Mouse (Mus musculus): Measurements from ENCODE around the gene Cpt2. TPM values are rescaled to one million over a fixed set of nuclear protein-coding genes. Genes with fewer than 3 reads are reported as not detected.

The Cpt2 gene
- polyA plus RNA-seq, 1 experiment: 21.9 TPM

DNA sequence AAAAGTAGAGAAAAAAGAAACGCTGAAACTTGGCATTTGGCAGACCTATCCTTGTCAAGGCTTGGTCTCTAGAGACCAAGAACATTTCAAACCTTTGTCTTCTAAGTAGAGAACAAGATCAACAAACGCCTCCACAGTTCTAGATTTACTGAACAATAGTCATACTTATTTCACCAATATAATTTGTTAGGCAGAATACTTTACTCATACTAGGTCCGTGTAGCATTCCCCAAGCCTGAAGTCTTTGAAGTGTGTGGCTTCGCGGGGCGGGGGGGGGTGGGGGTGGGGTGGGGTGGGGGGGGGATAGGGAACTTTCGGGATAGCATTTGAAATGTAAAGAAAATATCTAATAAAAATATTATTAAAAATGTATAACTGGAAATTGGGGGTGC lies 389 bp upstream of the Cpt2 start:
- Histone ChIP-seq H3K4me3 (ENCODE audit: extremely low read depth, insufficient read depth, insufficient read length) (peak overlapping the region; percentile 94; the same call in 1 of the 2 replicates), H3K36me3 (ENCODE audit: control insufficient read depth, insufficient read depth, low read length) (no peaks in the 10 kb centered on the region), H3K4me1 (ENCODE audit: control insufficient read depth, insufficient read depth, insufficient read length) (no peaks in the 10 kb centered on the region), H3K27ac (ENCODE audit: insufficient read depth, low read length) (no peak overlapping the region), H3K27me3 (ENCODE audit: control insufficient read depth, insufficient read depth, low read length) (no peaks in the 10 kb centered on the region)
- no peak for DNase-seq (ENCODE audit: low read depth in 1 of 2, low spot score in 2 of 2)
- 34% methylated on average over 7 of the region's 7 CpGs for WGBS
- no peak for TF ChIP-seq POLR2A (IDR thresholded peaks at IDR 0.05; ENCODE audit: low read depth, low read length)
- TF ChIP-seq CTCF (IDR thresholded peaks at IDR 0.05; ENCODE audit: extremely low read depth, insufficient read depth, insufficient read length, insufficient replicate concordance): no peak

DNA sequence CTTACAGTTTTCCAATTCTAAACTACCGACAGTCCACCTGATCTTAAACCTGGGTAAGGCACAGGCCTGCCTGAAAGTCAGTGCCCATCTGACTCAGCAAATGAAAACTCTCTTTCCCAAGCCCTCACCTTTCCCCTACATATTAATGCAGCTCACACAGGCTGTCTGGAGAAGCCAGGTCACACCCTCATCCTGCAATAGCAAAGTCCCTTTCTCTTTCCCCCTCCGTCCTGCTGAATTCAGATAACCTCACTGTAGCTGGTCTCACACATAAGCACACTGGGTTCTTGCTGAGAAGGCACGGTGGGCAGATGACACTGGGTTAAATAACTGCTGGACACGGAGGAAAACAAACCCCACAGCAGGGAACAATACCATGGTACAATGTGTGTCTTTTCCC lies 1.5 kb downstream of the Cpt2 start:
- H3K27me3 ChIP-seq (ENCODE audit: control insufficient read depth, insufficient read depth, low read length): no peaks in the 10 kb centered on the region
- 56% methylated on average over 4 of the region's 4 CpGs for WGBS
- DNase-seq (ENCODE audit: low read depth in 1 of 2, low spot score in 2 of 2): no peak
- no peak for TF ChIP-seq CTCF (IDR thresholded peaks at IDR 0.05; ENCODE audit: extremely low read depth, insufficient read depth, insufficient read length, insufficient replicate concordance)
- TF ChIP-seq POLR2A (IDR thresholded peaks at IDR 0.05; ENCODE audit: low read depth, low read length): no peak
- H3K4me3 ChIP-seq (ENCODE audit: extremely low read depth, insufficient read depth, insufficient read length): no peak overlapping the region
- H3K27ac ChIP-seq (ENCODE audit: insufficient read depth, low read length): no peak overlapping the region
- H3K36me3 ChIP-seq (ENCODE audit: control insufficient read depth, insufficient read depth, low read length): no peaks in the 10 kb centered on the region
- H3K4me1 ChIP-seq (ENCODE audit: control insufficient read depth, insufficient read depth, insufficient read length): no peaks in the 10 kb centered on the region

DNA sequence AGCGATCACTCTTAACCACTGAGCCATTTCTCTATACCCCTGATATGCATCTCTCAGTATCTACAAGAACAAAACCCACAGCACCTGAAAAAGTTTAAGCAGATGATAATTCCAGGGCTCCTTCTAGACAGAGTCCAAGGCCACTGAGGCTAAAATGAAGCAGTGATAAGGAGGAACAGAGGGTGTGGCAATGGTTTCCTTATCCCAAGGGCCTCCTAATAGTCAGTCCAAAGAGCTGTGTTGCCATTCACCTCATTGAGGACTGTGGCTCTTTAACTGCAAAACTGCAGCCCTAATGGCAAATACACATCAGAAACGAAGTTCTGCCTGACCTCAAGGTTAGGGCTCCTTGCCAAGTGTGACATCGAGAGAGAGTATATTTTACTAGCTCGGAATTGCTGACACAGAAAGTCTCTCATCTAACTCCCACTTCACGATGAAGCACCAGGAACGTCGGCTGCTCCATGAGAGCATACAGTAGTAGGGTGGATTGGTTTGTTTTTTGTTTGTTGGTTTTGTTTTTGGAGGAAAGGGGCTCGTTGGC lies 2.2 kb downstream of the Cpt2 start:
- no peak overlapping the region for H3K27ac ChIP-seq (ENCODE audit: insufficient read depth, low read length)
- WGBS: 68% methylated on average over 8 of the region's 8 CpGs
- no peaks in the 10 kb centered on the region for H3K36me3 ChIP-seq (ENCODE audit: control insufficient read depth, insufficient read depth, low read length)
- DNase-seq (ENCODE audit: low read depth in 1 of 2, low spot score in 2 of 2): no peak
- no peaks in the 10 kb centered on the region for H3K4me1 ChIP-seq (ENCODE audit: control insufficient read depth, insufficient read depth, insufficient read length)
- no peak for TF ChIP-seq POLR2A (IDR thresholded peaks at IDR 0.05; ENCODE audit: low read depth, low read length)
- TF ChIP-seq CTCF (IDR thresholded peaks at IDR 0.05; ENCODE audit: extremely low read depth, insufficient read depth, insufficient read length, insufficient replicate concordance): no peak
- no peaks in the 10 kb centered on the region for H3K27me3 ChIP-seq (ENCODE audit: control insufficient read depth, insufficient read depth, low read length)
- H3K4me3 ChIP-seq (ENCODE audit: extremely low read depth, insufficient read depth, insufficient read length): no peak overlapping the region

DNA sequence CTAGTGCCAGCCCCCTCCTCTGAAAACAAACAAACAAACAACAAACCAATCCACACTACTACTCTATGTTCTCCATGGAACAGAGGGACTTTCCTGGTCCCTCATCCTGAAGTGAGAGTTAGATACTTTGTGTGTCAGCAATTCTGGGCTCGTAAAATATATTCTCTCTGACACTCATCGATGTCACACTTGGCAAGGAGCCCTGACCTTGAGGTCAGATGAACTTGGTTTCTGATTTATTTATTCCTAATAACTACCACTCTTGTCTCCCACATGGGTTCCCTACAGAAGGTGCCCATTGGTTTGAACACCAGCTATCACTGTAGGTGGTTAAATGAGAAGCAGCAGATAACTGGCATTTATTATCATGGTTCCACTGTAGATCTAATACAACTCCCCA lies 3.1 kb downstream of the Cpt2 start:
- TF ChIP-seq POLR2A (IDR thresholded peaks at IDR 0.05; ENCODE audit: low read depth, low read length): no peak
- no peak for TF ChIP-seq CTCF (IDR thresholded peaks at IDR 0.05; ENCODE audit: extremely low read depth, insufficient read depth, insufficient read length, insufficient replicate concordance)
- Histone ChIP-seq H3K4me3 (ENCODE audit: extremely low read depth, insufficient read depth, insufficient read length) (no peak overlapping the region), H3K27ac (ENCODE audit: insufficient read depth, low read length) (no peak overlapping the region), H3K4me1 (ENCODE audit: control insufficient read depth, insufficient read depth, insufficient read length) (no peaks in the 10 kb centered on the region), H3K27me3 (ENCODE audit: control insufficient read depth, insufficient read depth, low read length) (no peaks in the 10 kb centered on the region), H3K36me3 (ENCODE audit: control insufficient read depth, insufficient read depth, low read length) (no peaks in the 10 kb centered on the region)
- no peak for DNase-seq (ENCODE audit: low read depth in 1 of 2, low spot score in 2 of 2)
- 90% methylated on average over 2 of the region's 2 CpGs for WGBS

DNA sequence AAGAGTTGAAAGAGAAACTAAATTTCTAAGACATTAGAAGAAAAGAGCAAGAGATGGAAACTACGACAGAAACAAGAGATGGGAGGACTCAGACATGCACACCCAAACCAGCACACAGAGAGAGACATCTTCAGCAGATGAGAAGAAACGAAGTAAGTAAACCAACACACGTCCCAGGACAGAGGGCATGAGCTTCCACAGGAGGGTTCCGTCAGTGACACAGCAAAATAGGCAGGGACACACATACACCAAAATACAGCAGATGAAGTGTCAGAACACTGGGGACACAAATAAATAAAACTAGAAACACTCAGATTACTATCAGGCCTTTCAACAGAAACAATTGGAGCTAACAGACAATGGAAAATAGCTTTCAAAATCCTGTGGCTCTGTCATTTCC lies 13.4 kb downstream of the Cpt2 start:
- no peak overlapping the region for H3K4me3 ChIP-seq (ENCODE audit: extremely low read depth, insufficient read depth, insufficient read length)
- 93% methylated on average over 4 of the region's 4 CpGs for WGBS
- H3K4me1 ChIP-seq (ENCODE audit: control insufficient read depth, insufficient read depth, insufficient read length): no peaks in the 10 kb centered on the region
- H3K27me3 ChIP-seq (ENCODE audit: control insufficient read depth, insufficient read depth, low read length): no peaks in the 10 kb centered on the region
- peaks cover 27% of the 10 kb centered on the region for H3K36me3 ChIP-seq (ENCODE audit: control insufficient read depth, insufficient read depth, low read length)
- H3K27ac ChIP-seq (ENCODE audit: insufficient read depth, low read length): no peak overlapping the region
- no peak for TF ChIP-seq CTCF (IDR thresholded peaks at IDR 0.05; ENCODE audit: extremely low read depth, insufficient read depth, insufficient read length, insufficient replicate concordance)
- TF ChIP-seq POLR2A (IDR thresholded peaks at IDR 0.05; ENCODE audit: low read depth, low read length): no peak
- no peak for DNase-seq (ENCODE audit: low read depth in 1 of 2, low spot score in 2 of 2)

DNA sequence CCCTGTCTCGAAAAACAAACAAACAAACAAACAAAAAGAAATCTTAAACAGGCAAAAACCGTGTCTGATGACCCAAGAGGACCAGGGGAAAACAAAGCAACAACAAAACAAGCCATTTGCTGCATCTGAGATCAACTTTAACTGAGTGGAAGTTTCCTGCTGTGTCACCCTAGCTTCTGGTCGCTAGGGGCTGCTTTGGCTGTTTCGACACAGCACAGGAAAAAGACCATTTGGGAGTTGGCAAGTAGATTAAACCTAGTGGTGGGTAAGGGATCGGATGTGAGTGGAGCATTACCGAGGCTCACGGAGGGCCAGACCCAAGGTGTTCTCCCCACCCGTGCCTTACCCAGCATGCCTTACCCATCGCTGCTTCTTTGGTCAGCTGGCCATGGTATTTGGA lies 16.8 kb downstream of the Cpt2 start:
- H3K27me3 ChIP-seq (ENCODE audit: control insufficient read depth, insufficient read depth, low read length): no peaks in the 10 kb centered on the region
- H3K36me3 ChIP-seq (ENCODE audit: control insufficient read depth, insufficient read depth, low read length): peaks cover 18% of the 10 kb centered on the region
- no peaks in the 10 kb centered on the region for H3K4me1 ChIP-seq (ENCODE audit: control insufficient read depth, insufficient read depth, insufficient read length)
- H3K4me3 ChIP-seq (ENCODE audit: extremely low read depth, insufficient read depth, insufficient read length): no peak overlapping the region
- no peak for DNase-seq (ENCODE audit: low read depth in 1 of 2, low spot score in 2 of 2)
- no peak for TF ChIP-seq CTCF (IDR thresholded peaks at IDR 0.05; ENCODE audit: extremely low read depth, insufficient read depth, insufficient read length, insufficient replicate concordance)
- TF ChIP-seq POLR2A (IDR thresholded peaks at IDR 0.05; ENCODE audit: low read depth, low read length): no peak
- no peak overlapping the region for H3K27ac ChIP-seq (ENCODE audit: insufficient read depth, low read length)
- WGBS: 88% methylated on average over 9 of the region's 9 CpGs

DNA sequence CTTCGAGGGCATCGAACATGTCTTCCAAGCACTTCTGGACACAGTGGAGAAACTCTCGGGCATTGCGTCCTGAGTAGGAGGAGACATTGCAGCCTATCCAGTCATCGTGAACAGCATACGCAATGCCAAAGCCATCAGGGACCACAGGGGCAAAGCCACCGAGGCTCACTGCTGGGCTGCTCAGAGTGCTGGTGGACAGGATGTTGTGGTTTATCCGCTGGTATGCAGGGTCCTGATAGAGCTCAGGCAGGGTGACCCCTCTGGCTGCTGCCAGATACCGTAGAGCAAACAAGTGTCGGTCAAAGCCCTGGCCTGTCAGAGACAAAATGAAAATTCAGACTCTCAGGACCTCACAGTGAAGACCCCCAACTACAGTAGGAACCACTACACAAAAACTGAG lies 19.2 kb downstream of the Cpt2 start:
- peaks cover 16% of the 10 kb centered on the region for H3K36me3 ChIP-seq (ENCODE audit: control insufficient read depth, insufficient read depth, low read length)
- no peak overlapping the region for H3K4me3 ChIP-seq (ENCODE audit: extremely low read depth, insufficient read depth, insufficient read length)
- no peak for DNase-seq (ENCODE audit: low read depth in 1 of 2, low spot score in 2 of 2)
- H3K27me3 ChIP-seq (ENCODE audit: control insufficient read depth, insufficient read depth, low read length): no peaks in the 10 kb centered on the region
- H3K27ac ChIP-seq (ENCODE audit: insufficient read depth, low read length): no peak overlapping the region
- 87% methylated on average over 10 of the region's 10 CpGs for WGBS
- TF ChIP-seq POLR2A (IDR thresholded peaks at IDR 0.05; ENCODE audit: low read depth, low read length) (no peak), CTCF (IDR thresholded peaks at IDR 0.05; ENCODE audit: extremely low read depth, insufficient read depth, insufficient read length, insufficient replicate concordance) (no peak)
- H3K4me1 ChIP-seq (ENCODE audit: control insufficient read depth, insufficient read depth, insufficient read length): no peaks in the 10 kb centered on the region
